Comparison of ENCODE assay signal across 25 mouse cellular contexts in genomic region chr3:101228066-101228465, GRCm38 (mm10). TPM values are rescaled to one million over a fixed set of nuclear protein-coding genes. Genes with fewer than 3 reads are reported as not detected.
"Had no signal": no experiment of that assay in that cellular context is flagged by ENCODE, and none has a peak within 500 bp of the region (broad histone marks: within the 10 kb centered on the region; RNA-seq: fewer than 3 reads in every experiment).

No protein-coding gene starts in this region.

- H3K36me3 ChIP-seq: heart, embryonic 13.5 days; heart, embryonic 15.5 days; hindbrain, embryonic 10.5 days; hindbrain, embryonic 12.5 days; intestine, embryonic 15.5 days; limb, embryonic 10.5 days; limb, embryonic 12.5 days had no signal

- DNase-seq: gastrocnemius, postnatal 14 days; gastrocnemius, postnatal 36 days; heart, adult 18-20 months; heart, postnatal 4 days; kidney, adult 18-20 months; kidney, adult 8-10 months; kidney, postnatal 10 days; kidney, postnatal 25 days; kidney, postnatal 4 days; liver had no signal

- H3K27me3 ChIP-seq: heart, embryonic 13.5 days; heart, embryonic 15.5 days; hindbrain, embryonic 12.5 days; intestine, embryonic 15.5 days; limb, embryonic 12.5 days had no signal

RNA-seq across cellular contexts. Expression of gene Cd2, which starts 59.7 kb away (rescaled TPM):
- total RNA-seq: gastrocnemius, adult 18-20 months; gastrocnemius, adult 8-10 months; layer of hippocampus, adult 2 months; layer of hippocampus, postnatal 10 days; layer of hippocampus, postnatal 25 days; left cerebral cortex, adult 2 months; left cerebral cortex, postnatal 14 days; left cerebral cortex, postnatal 36 days had no signal
